Mouse (Mus musculus): ENCODE data around the gene Plekhg1. TPM values are rescaled to one million over a fixed set of nuclear protein-coding genes. Genes with fewer than 3 reads are reported as not detected.

The Plekhg1 gene
- total RNA-seq, 2 experiments from 2014 or later, result 19.6 to 20.2 TPM

DNA sequence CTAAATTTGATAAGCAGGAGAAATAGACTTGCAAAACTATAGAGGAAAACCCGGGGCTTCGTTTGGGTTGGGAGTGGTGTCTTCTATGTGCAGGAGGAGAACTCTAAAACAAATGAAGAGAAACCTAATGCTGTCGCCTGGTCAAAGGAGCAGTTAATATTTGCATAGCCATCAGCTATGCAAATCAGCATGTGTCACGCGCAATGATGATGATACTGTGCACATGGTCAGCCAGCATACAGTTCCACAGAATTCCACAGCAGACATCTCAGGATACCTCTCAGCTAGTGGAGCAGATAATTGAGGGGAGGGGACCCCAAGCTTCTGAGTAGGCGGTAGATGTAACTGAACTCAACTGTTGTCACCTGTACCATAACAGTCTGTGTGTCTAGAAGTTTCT lies 133.3 kb downstream of the Plekhg1 start:
- no peak for DNase-seq (ENCODE audit: low spot score in 2 of 2)

DNA sequence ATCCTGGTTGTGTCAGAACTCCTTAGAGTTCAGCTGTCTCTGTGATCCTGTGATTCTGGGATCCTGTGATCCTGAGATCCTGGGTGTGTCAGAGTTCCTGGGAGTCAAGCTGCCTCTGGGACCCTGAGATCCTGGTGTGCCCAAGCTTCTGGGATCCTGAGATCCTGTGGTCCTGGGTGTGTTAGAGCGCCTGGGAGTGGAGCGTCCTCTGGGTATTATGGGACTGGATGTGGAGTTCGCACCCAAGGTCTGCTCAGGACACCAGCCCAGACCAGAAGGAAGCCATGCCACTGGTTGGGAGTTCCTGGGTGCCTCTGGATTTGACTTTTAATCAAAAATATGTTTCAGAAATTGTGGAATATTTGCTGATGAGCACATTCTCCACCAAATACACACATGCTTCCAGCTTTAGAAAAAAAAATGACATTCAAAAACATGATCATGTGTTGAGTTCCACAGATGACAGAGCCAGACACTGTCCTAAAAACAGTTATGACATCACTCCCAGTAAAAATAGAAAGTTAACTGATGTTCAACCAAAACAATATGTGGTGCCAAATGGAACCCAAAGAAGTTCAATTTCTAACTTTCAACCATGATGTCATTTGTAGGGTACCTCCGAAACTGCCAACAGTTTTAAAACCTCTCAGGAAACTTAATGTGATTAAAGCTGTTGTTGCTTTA lies 137.8 kb downstream of the Plekhg1 start:
- DNase-seq (ENCODE audit: low spot score in 2 of 2), result no peak

DNA sequence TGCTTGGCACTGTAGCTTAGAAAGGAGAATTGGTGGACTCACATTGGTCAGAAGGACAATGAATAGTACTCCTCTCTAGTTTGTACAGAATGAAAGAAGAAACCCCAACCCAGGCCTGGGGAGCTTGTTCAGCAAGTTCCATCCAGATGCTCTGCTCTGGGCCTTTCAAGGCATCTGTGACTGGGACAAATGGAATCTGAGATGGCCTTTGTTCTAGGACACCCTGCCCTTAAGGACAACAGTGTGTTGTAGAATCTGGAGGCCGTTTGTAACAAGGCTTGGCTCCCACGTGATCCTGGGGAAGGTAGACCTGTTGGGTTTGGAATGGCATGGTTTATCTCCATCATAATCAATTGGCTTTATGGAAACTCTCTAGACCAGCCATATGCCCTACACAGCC lies 141.0 kb downstream of the Plekhg1 start:
- DNase-seq (ENCODE audit: low spot score in 2 of 2), result no peak

DNA sequence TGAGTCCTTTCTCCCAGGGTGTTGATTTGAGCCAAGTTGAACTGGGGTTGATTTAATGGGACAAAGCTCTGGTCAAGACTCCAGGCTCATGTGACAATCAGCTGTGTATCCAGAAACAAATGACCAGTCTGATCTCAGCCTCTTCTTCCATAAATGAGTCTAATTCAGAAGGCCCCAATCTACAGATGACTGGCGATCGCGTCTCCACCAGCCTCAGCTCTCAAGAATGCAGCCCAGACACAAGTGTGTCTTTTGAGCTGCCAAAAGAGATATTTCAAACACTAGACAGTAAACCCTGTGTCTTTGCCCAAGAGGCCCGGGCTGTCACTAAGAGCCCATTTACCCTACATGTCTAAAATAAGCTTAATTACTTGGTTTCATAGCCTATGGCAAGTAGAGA lies 148.3 kb downstream of the Plekhg1 start:
- no peak for DNase-seq (ENCODE audit: low spot score in 2 of 2)

DNA sequence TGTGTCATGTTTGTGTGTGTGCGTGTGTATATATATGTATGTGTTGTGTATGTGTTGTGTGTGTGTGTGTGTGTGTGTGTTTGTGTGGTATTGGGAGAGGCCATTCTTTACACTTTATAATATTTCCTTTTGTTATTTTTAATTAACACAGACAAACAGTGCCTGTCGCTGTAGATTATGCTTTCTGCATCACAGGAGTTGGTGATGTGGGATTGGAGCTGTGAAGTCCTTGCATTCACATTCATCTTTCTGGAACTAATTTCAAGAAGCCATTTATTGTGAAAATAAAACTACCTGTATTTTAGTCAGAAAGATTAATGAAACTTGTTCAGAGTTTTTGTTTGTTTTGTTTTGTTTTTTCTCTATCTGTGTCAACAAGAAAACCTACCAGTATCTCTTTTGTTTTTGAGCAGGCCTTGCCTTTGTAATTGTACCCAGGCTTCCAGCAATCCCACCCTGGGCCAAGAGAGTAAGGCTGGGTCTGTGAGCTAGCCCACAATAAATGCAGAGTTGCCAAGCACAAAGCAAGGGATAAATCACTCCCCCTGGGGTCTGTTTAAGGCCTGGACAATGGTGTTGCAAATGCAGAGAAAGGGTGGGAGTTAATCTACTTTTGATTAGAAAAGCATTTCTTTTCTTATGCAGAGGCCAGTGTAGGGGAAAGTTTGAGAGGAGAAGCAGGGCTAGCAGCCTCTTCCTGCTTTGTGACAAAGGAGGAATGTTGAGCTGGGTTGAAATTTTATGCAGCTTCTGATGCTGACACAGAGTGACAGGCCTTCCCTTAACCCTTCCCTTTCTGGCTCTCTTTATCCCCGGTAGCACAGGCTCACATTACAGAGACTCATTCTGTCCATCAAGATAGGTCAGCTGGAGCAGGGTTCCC lies 151.5 kb downstream of the Plekhg1 start:
- no peak for DNase-seq (ENCODE audit: low spot score in 2 of 2)

DNA sequence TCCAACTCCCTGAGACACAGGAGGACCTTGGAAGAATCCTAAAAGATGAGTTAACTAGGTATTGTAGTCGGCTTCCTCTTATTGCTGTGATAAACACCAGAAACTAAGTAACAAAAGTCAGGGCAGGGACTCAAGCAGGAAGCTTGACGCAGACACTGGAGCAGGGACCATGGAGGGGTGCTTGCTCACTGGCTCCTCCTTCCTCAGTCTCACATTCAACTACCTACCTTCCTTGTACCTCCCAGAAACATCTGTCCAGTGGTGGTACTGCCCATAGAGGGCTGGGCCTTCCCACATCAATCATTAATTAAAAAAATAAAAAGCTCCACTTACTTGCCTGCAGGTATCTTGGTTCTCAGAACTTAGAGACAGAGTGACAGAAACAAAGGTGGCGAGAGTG lies 152.2 kb downstream of the Plekhg1 start:
- no peak for DNase-seq (ENCODE audit: low spot score in 2 of 2)

DNA sequence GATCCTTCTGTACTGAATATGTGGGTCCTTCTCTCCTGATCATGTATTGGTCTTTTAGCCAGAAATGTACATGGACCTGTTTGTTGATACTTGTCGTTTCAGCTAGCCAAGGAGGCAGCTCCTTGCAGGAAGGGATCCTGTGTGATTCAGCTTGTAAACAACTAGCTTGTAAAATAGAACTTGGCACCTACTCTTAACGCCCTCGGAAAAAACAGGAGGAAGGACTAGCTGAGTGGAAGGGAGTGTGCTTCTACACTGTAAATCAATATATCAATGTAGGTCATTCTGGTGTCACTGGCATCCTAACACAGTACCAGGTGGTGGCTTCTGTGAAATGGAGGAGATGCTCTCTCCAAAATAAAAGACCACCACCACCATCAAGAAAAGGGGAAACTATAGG lies 157.9 kb downstream of the Plekhg1 start:
- DNase-seq (ENCODE audit: low spot score in 2 of 2), result no peak

DNA sequence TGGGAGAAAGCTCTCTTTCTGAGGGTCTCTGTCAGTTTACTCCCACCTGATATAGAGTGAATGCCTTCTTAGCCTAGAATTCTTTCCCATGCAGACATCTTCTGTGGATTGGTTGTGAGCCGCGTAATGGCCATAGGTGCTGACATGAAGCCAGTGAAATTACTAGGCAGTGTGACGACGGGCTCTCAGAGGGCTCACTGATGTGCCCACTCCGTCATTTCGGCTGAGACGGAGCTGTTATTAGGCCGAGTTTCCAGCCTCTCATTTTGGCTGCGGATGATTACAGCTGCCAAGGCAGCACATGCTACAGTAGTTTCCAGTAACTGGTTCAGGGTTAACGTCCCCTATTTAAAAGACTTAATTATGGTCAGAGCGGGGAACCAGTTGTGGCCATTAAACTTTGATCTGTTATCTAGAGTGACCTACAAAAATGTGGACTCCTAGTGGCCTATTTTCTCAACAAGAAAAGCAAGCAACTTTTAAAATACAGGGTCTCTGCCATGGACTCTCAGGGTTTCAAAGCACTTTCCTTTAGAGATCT lies 160.3 kb downstream of the Plekhg1 start:
- DNase-seq (ENCODE audit: low spot score in 2 of 2), result no peak

DNA sequence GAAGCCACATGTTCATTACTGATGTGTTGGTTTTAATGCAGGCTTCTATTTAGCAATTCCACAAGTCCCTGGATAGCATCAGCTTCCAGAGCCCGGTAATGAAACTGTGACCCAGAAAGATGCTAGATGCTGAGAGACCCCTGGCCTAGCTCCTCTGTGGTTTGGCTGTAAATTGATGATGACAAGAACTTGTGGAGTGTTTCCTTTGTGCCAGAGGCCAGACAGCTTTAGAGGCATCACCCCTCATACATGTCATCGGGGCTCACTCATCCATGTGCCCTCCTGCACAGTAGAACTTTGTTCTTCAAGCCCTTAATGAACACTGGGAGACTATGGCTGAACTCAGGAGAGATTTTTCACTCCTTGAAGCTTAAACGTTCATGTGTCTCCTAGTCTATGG lies 165.6 kb downstream of the Plekhg1 start:
- no peak for DNase-seq (ENCODE audit: low spot score in 2 of 2)

DNA sequence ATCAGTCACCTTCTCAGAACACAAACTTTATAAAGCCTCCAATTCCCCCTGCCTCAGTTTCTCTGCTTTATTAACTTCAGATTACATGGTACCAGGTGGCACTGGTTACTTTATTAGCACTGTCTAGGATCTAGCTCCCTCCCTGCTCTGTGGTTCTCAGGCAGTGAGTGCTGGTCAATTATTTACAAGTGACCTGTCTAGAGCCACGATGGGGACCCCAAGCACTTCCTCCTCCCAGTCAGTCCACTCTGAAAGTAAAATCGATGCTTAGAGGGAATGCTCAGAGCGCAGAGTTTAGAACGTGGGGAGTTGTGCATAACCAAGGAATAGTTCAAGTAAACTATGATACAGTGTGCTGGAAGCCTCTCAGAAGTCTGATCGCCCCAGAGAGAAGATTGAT lies 173.9 kb downstream of the Plekhg1 start:
- no peak for DNase-seq (ENCODE audit: low spot score in 2 of 2)

DNA sequence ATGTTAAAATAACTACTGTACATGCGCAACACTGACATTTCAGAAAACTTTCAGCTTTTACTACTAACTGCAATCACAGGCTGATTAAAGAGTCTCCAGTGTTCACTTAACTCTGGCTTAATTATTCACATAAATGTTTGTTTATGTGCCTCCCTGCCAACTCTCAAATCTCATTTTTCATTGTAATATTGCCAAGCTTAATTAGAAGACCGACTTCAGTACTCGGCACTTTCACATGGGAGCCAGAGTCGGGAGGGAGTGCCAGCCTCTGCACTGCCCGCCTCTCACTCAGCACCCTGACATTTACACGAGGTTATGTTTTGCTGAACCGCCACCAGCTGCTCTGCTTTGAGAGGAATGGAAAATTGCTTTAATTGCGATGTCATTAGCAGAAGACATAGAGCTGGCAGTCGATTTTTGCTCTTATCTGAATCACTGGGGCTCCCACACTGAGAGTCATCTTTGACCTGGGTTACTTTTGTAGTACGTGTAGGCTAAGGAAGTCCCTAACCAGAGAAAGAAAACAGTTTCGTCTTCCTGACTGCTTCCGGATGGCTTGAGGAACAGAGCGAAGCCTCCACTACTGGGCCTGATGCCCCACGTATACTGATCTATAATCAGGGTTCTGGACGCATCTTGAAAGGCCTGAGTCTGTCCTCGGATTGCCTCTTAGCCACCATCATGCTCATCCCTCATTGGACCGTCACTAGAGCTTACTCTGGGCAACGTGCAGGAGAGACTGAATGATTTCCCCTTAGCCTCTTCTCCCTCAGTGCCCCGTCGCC lies 180.4 kb downstream of the Plekhg1 start:
- no peak for DNase-seq (ENCODE audit: low spot score in 2 of 2)

DNA sequence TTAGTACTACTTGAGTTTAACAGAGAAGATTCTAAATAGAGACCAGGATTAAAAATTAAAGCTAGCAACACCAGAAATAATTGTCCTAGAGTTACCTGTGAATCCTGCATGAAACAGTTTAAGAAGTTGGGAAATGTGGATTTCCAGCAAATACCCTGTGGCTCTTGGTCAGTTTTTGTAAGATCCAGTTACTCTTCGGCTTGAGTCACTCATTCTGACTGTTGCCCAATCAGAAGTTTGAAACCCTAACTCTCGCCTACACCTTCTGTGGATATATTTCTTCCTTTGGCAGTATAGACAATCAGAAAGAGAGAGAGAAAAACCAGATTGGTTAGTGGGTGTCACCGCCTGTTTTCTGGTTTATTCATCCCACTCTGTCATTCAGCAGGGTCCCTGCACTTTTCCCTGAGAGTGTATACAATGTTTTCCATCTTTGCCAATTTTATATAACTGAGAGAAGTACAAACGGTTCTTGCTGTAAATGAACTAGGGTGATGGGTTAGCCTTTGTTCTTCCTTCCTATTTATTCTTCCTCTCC lies 187.9 kb downstream of the Plekhg1 start:
- DNase-seq (ENCODE audit: low spot score in 2 of 2), result no peak

DNA sequence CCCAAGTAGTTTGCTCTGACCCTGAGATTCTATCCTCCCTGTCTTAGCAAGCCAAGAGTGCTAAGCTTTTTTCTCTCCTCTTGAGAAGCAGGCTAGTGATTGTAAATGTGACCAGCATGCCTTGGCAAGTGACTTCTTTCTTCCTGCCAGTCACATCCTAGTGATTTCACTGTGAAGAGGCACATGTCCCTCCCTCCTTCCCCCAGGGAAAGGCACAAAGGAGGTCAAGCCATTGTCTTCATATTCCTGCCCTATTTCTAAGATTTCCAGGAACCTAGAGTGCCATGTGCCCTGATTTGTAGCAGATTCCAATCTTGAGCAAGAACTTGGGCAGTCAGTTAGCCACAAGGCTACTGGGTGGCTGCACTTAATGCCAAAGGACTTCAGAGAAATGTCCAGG lies 191.7 kb downstream of the Plekhg1 start:
- no peak for DNase-seq (ENCODE audit: low spot score in 2 of 2)

DNA sequence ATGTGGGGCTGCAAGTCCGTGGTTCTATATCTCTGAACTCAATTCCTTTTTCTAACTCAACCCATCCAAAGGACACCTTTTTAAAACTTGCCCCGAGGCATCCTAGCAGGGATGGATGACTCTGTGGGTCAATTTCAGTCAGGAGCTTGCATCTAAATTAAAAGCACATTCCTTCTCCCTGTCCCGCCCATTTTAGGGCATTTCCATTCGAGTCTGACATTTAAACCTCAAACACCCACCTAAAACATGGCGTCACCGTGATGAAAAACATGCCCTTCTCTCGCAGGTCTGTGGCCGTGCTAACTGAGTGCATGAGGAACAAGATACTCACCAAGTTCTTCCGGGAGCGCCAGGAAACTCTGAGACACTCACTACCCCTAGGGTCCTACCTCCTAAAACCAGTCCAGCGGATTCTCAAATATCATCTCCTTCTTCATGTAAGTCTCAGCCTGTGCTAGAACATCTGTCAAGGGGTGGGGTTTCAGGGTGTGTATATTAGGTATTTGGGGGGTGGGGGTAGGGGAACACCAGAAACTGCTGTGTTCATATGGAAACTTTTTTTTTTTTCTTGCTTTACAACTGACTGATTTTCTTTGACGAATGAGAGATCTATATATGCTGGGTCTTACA lies 193.3 kb downstream of the Plekhg1 start:
- no peak for DNase-seq (ENCODE audit: low spot score in 2 of 2)

DNA sequence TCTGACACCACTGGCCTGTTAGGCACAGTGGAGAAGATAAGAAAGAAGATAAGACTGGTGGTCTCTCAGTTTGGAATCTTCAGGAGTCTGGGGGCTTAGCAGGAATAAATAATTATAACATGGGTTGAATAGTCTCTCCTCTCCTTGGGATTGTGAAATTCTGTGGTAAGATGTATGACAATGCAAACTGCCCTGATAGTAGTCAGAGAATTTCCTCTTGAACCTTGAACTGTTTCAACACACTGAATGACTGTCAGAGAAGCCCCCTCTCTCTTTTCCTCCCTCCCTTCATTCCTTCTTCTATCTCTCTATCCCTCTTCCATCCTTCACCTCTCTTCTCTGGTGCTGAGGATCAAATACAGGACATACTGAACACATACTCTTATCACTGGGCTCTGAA lies 196.7 kb downstream of the Plekhg1 start:
- no peak for DNase-seq (ENCODE audit: low spot score in 2 of 2)

DNA sequence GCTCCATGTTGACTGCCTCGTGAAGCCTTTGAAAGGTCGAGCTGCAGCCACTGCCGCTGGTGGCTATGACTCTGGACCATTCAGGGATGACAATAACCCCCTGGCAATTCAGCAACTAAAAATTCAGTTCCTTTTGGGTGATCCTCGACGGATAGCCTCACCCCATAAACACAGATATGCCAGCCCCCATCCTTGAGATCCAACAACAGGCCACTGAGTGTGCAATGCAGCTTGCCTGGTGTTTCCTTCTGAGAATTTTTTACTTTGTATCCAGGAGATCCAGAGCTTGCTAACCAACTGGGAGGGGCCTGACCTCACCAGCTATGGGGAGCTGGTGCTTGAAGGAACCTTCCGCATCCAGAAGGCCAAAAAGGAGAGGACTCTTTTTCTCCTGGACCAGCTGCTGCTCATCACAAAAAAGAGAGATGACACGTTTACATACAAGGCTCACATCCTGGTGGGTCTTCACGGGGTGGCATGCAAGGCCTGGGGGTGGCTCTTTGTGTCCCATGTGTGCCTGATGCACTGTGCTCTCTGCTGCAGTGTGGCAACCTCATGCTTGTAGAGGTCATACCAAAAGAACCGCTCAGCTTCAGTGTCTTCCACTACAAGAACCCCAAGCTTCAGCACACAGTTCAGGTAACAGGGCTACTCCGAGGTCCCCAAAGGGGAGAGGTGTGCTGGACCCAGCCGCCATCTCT lies 199.9 kb downstream of the Plekhg1 start:
- no peak for DNase-seq (ENCODE audit: low spot score in 2 of 2)

DNA sequence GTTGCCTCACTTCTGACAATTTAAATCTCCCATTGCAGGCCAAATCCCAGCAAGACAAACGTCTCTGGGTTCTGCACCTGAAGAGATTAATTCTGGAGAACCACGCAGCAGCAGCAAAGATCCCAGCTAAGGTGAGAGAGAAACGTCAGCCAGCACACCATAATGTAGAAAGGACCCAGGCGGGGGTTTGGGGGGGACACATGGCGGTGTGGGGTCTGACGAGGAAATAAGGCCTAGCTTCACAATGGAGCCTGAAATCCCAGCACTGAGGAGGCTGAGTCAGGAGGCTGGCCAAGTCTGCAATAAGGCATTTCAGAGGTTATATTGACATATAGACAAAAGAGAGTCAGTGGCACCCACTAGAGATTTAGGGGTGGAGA lies 200.4 kb downstream of the Plekhg1 start:
- no peak for DNase-seq (ENCODE audit: low spot score in 2 of 2)

DNA sequence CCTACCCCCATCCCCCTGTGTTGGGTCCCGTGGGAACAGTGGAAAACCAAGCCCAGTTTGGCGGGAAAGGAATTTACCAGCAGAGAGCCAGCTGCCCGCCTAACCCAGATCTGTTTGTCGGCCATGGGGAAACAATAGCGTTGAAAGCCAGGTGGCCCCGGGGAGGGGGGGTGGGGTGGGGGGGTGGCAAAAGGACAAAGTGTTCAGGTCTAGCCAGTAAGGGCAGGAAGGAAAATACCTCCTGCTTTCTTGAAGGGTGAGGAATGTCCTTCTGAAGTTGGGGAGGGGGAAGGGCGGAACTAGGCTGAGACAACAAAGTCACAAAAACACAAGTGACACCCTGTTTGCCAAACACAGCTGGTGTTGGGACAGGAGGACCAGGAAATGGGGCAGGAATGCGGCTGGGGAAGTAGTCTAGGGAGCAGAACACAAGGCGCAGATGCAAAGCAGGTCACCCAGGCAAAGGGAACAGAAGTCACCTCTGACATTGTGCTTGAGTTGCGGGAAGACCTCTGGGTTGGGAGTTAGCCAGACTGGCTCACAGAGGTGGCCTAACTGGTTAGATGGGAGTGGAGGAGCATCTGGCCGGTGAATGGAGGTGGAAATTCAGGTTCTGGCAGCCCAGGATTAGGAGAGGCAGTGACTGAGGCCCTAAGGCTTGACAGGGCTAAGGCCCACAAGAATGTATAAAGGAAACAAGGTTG lies 201.0 kb downstream of the Plekhg1 start:
- no peak for DNase-seq (ENCODE audit: low spot score in 2 of 2)

DNA sequence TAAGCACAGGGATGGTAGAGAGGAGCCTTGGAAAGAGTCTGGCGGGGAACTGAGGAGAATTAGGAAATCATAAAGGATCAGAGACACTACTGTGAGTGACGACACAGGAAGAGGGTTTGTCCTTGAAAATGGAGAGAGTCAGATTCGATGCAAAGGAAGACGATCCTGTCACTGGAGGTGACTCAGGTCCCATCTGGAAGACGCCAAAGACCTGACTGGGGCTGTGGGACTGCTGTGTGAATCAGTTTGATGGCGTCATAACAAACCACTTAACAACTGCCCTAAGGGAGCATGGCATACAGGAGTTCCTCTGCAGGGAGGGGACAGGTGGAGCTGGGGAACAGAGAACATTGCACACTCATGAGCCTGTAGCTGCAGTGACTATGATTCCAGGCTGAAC lies 202.1 kb downstream of the Plekhg1 start:
- no peak for DNase-seq (ENCODE audit: low spot score in 2 of 2)

All from gastrocnemius, postnatal 4 days (tissue).